Mouse (Mus musculus): ENCODE measurements at regions not wholly inside any gene's neighbourhood (a gene's known extent, or its start where the extent isn't known, plus 50 kb on each side); places are given as distances from the start of the nearest gene placed in this dataset.
A peak's percentile ranks its signal among the peaks of the same experiment; 100 is the strongest.
"Not testable (repeated sequence)": the region's sequence is repeated elsewhere in the genome, so short reads cannot be mapped to it uniquely, and the experiment has no call there.

- Histone ChIP-seq H3K4me2 (replicated peaks; ENCODE audit: low read depth) (no peak overlapping the region), H3K4me1 (replicated peaks; ENCODE audit: control insufficient read depth, insufficient read depth, low read length) (no peaks in the 10 kb centered on the region), H3K9ac (ENCODE audit: low read depth, low read length) (no peak overlapping the region), H3K27me3 (replicated peaks; ENCODE audit: control insufficient read depth, insufficient read depth, low read length) (no peaks in the 10 kb centered on the region), H3K36me3 (ENCODE audit: control insufficient read depth, insufficient read depth) (no peaks in the 10 kb centered on the region), H3K27ac (ENCODE audit: low read depth, low read length) (no peak overlapping the region), H3K9me3 (ENCODE audit: control insufficient read depth) (no peaks in the 10 kb centered on the region), H3K4me3 (ENCODE audit: low read depth, low read length) (no peak overlapping the region)
- no peak for ATAC-seq
- 79% methylated on average over 2 of the region's 2 CpGs for WGBS
- no peak for TF ChIP-seq CTCF (IDR thresholded peaks at IDR 0.05; ENCODE audit: low read depth)
Measured at GRCm38 (mm10) chr17:59179018-59179417, 165.8 kb upstream of the Nudt12 start.

- H3K9ac ChIP-seq (ENCODE audit: low read depth, low read length) = no peak overlapping the region
- no peak for ATAC-seq
- TF ChIP-seq CTCF (IDR thresholded peaks at IDR 0.05; ENCODE audit: low read depth) = 0 out of 2 replicates have a peak, but pooled peaks have one; percentile 21
- no peaks in the 10 kb centered on the region for H3K27me3 ChIP-seq (replicated peaks; ENCODE audit: control insufficient read depth, insufficient read depth, low read length)
- H3K4me1 ChIP-seq (replicated peaks; ENCODE audit: control insufficient read depth, insufficient read depth, low read length) = no peaks in the 10 kb centered on the region
- no peak overlapping the region for H3K4me2 ChIP-seq (replicated peaks; ENCODE audit: low read depth)
- H3K9me3 ChIP-seq (ENCODE audit: control insufficient read depth) = no peaks in the 10 kb centered on the region
- no peaks in the 10 kb centered on the region for H3K36me3 ChIP-seq (ENCODE audit: control insufficient read depth, insufficient read depth)
- H3K4me3 ChIP-seq (ENCODE audit: low read depth, low read length) = no peak overlapping the region
- WGBS = 77% methylated on average over 2 of the region's 2 CpGs
- no peak overlapping the region for H3K27ac ChIP-seq (ENCODE audit: low read depth, low read length)
Measured at GRCm38 (mm10) chr17:59156345-59156744, 143.2 kb upstream of the Nudt12 start.

GRCm38 (mm10) chr17:59143760-59144157 is 130.6 kb upstream of the Nudt12 start:
- TF ChIP-seq CTCF (IDR thresholded peaks at IDR 0.05; ENCODE audit: low read depth) = no peak
- Histone ChIP-seq H3K4me2 (replicated peaks; ENCODE audit: low read depth) (no peak overlapping the region), H3K4me3 (ENCODE audit: low read depth, low read length) (no peak overlapping the region), H3K27ac (ENCODE audit: low read depth, low read length) (no peak overlapping the region), H3K36me3 (ENCODE audit: control insufficient read depth, insufficient read depth) (no peaks in the 10 kb centered on the region), H3K9ac (ENCODE audit: low read depth, low read length) (no peak overlapping the region), H3K4me1 (replicated peaks; ENCODE audit: control insufficient read depth, insufficient read depth, low read length) (no peaks in the 10 kb centered on the region), H3K9me3 (ENCODE audit: control insufficient read depth) (no peaks in the 10 kb centered on the region), H3K27me3 (replicated peaks; ENCODE audit: control insufficient read depth, insufficient read depth, low read length) (no peaks in the 10 kb centered on the region)
- WGBS = 58% methylated on average over 1 of the region's 1 CpGs
- ATAC-seq = no peak

- no peak overlapping the region for H3K27ac ChIP-seq (ENCODE audit: low read depth, low read length)
- WGBS = 68% methylated on average over 10 of the region's 10 CpGs
- no peak for ATAC-seq
Measured at GRCm38 (mm10) chr17:59142995-59143759, 130.0 kb upstream of the Nudt12 start.

GRCm38 (mm10) chr17:59138791-59139190 is 125.6 kb upstream of the Nudt12 start:
- WGBS = 76% methylated on average over 2 of the region's 2 CpGs
- H3K36me3 ChIP-seq (ENCODE audit: control insufficient read depth, insufficient read depth) = no peaks in the 10 kb centered on the region
- H3K27ac ChIP-seq (ENCODE audit: low read depth, low read length) = no peak overlapping the region
- H3K4me2 ChIP-seq (replicated peaks; ENCODE audit: low read depth) = no peak overlapping the region
- no peak for ATAC-seq
- H3K27me3 ChIP-seq (replicated peaks; ENCODE audit: control insufficient read depth, insufficient read depth, low read length) = no peaks in the 10 kb centered on the region
- no peak overlapping the region for H3K9ac ChIP-seq (ENCODE audit: low read depth, low read length)
- no peak for TF ChIP-seq CTCF (IDR thresholded peaks at IDR 0.05; ENCODE audit: low read depth)
- H3K9me3 ChIP-seq (ENCODE audit: control insufficient read depth) = no peaks in the 10 kb centered on the region
- no peaks in the 10 kb centered on the region for H3K4me1 ChIP-seq (replicated peaks; ENCODE audit: control insufficient read depth, insufficient read depth, low read length)
- no peak overlapping the region for H3K4me3 ChIP-seq (ENCODE audit: low read depth, low read length)

More at GRCm38 (mm10) chr17:59142995-59143759, 130.0 kb upstream of the Nudt12 start:
- no peak overlapping the region for H3K4me3 ChIP-seq (ENCODE audit: low read depth, low read length)
- no peaks in the 10 kb centered on the region for H3K9me3 ChIP-seq (ENCODE audit: control insufficient read depth)
- H3K4me2 ChIP-seq (replicated peaks; ENCODE audit: low read depth) = no peak overlapping the region
- no peak overlapping the region for H3K9ac ChIP-seq (ENCODE audit: low read depth, low read length)
- no peak for TF ChIP-seq CTCF (IDR thresholded peaks at IDR 0.05; ENCODE audit: low read depth)
- no peaks in the 10 kb centered on the region for H3K27me3 ChIP-seq (replicated peaks; ENCODE audit: control insufficient read depth, insufficient read depth, low read length)
- no peaks in the 10 kb centered on the region for H3K4me1 ChIP-seq (replicated peaks; ENCODE audit: control insufficient read depth, insufficient read depth, low read length)
- H3K36me3 ChIP-seq (ENCODE audit: control insufficient read depth, insufficient read depth) = no peaks in the 10 kb centered on the region

GRCm38 (mm10) chr17:59099376-59099775 is 86.2 kb upstream of the Nudt12 start:
- no peaks in the 10 kb centered on the region for H3K27me3 ChIP-seq (replicated peaks; ENCODE audit: control insufficient read depth, insufficient read depth, low read length)
- H3K4me1 ChIP-seq (replicated peaks; ENCODE audit: control insufficient read depth, insufficient read depth, low read length) = no peaks in the 10 kb centered on the region
- no peak for ATAC-seq
- peak; percentile 65 for TF ChIP-seq CTCF (IDR thresholded peaks at IDR 0.05; ENCODE audit: low read depth)
- no peaks in the 10 kb centered on the region for H3K36me3 ChIP-seq (ENCODE audit: control insufficient read depth, insufficient read depth)
- no peak overlapping the region for H3K9ac ChIP-seq (ENCODE audit: low read depth, low read length)
- 11% methylated on average over 5 of the region's 5 CpGs for WGBS
- no peak overlapping the region for H3K4me2 ChIP-seq (replicated peaks; ENCODE audit: low read depth)
- H3K27ac ChIP-seq (ENCODE audit: low read depth, low read length) = no peak overlapping the region
- no peak overlapping the region for H3K4me3 ChIP-seq (ENCODE audit: low read depth, low read length)
- no peaks in the 10 kb centered on the region for H3K9me3 ChIP-seq (ENCODE audit: control insufficient read depth)

GRCm38 (mm10) chr17:59076846-59077245 is 63.7 kb upstream of the Nudt12 start:
- H3K27ac ChIP-seq (ENCODE audit: low read depth, low read length); H3K9ac ChIP-seq (ENCODE audit: low read depth, low read length); H3K36me3 ChIP-seq (ENCODE audit: control insufficient read depth, insufficient read depth); H3K27me3 ChIP-seq (replicated peaks; ENCODE audit: control insufficient read depth, insufficient read depth, low read length); ATAC-seq; H3K4me1 ChIP-seq (replicated peaks; ENCODE audit: control insufficient read depth, insufficient read depth, low read length); H3K4me2 ChIP-seq (replicated peaks; ENCODE audit: low read depth); H3K9me3 ChIP-seq (ENCODE audit: control insufficient read depth); H3K4me3 ChIP-seq (ENCODE audit: low read depth, low read length): not testable (repeated sequence)
- WGBS = 81% methylated on average over 2 of the region's 6 CpGs

GRCm38 (mm10) chr17:59076361-59076760 is 63.2 kb upstream of the Nudt12 start:
- not testable (repeated sequence) for H3K4me2 ChIP-seq (replicated peaks; ENCODE audit: low read depth); H3K9me3 ChIP-seq (ENCODE audit: control insufficient read depth); H3K4me3 ChIP-seq (ENCODE audit: low read depth, low read length); H3K27me3 ChIP-seq (replicated peaks; ENCODE audit: control insufficient read depth, insufficient read depth, low read length); H3K36me3 ChIP-seq (ENCODE audit: control insufficient read depth, insufficient read depth); H3K4me1 ChIP-seq (replicated peaks; ENCODE audit: control insufficient read depth, insufficient read depth, low read length); H3K9ac ChIP-seq (ENCODE audit: low read depth, low read length); H3K27ac ChIP-seq (ENCODE audit: low read depth, low read length); ATAC-seq
- WGBS = 79% methylated on average over 2 of the region's 6 CpGs
